Comparison of ENCODE assay signal across 18 mouse cellular contexts in the genomic region with DNA sequence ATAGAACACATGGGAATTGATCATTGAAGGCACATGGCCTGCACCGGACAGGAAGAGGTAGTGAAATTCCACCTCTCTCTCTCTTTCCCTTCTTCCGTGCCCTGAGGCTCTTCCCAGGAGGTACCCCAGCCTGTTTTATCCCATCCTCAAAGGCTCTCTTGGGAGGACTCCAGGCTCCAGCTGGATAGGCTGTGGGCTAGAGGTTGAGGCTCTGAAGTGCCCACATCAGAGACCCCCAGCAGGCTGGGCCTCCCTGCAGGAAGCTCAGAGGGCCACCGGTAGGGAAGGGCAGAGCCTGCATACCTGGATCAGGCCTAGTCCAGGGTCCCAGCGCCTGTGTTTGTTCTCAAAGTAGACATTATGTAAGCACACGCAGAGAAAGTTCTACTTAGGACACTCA. TPM values are rescaled to one million over a fixed set of nuclear protein-coding genes. Genes with fewer than 3 reads are reported as not detected.
DNase-seq lines count a peak whose midpoint lies in the region; ATAC-seq lines count a peak whose summit lies in the region.
"Had no signal": no experiment of that assay in that cellular context is flagged by ENCODE, and none has a peak within 500 bp of the region (broad histone marks: within the 10 kb centered on the region; RNA-seq: fewer than 3 reads in every experiment).

No protein-coding gene starts in this region.

- DNase-seq in heart, adult 11 months, result peak; percentile 97
- DNase-seq in kidney, postnatal 4 days, result peak; percentile 23 to 25
- no peak for DNase-seq in kidney, adult 9 months
- DNase-seq in lung, postnatal 10 days, result peak; percentile 36
- DNase-seq in thymus, postnatal 14 days, result no peak
- DNase-seq in frontal cortex, postnatal 25 days (ENCODE audit: low spot score in 2 of 2), result no peak
- DNase-seq: adrenal gland, postnatal 25 days; cerebellum, adult 2 months; embryo, embryonic 11 days; liver, postnatal 0 days; right cerebral cortex, postnatal 14 days had no signal

- H3K4me2 ChIP-seq in heart, embryonic 11.5 days, result no peak overlapping the region
- no peak overlapping the region for H3K4me2 ChIP-seq in heart, embryonic 16.5 days (ENCODE audit: low read depth, low read length)
- H3K4me2 ChIP-seq: midbrain, embryonic 15.5 days; neural tube, embryonic 13.5 days had no signal

- H3K4me1 ChIP-seq in heart, embryonic 11.5 days (ENCODE audit: control insufficient read depth, insufficient read depth, low read length), result peaks cover 11% of the 10 kb centered on the region; the same call in 1 of the 2 replicates
- H3K4me1 ChIP-seq in heart, embryonic 16.5 days (ENCODE audit: control insufficient read depth, insufficient read depth, low read length), result peaks cover 10% of the 10 kb centered on the region

- H3K4me3 ChIP-seq in heart, embryonic 11.5 days (ENCODE audit: low read depth, low read length), result no peak overlapping the region
- H3K4me3 ChIP-seq in heart, embryonic 16.5 days (ENCODE audit: low read length), result no peak overlapping the region
- H3K4me3 ChIP-seq: forebrain, embryonic 10.5 days; left cerebral cortex, adult 2 months; midbrain, embryonic 15.5 days; neural tube, embryonic 13.5 days had no signal

- H3K36me3 ChIP-seq in heart, embryonic 11.5 days (ENCODE audit: control insufficient read depth, insufficient read depth, low read length), result no peaks in the 10 kb centered on the region
- no peaks in the 10 kb centered on the region for H3K36me3 ChIP-seq in heart, embryonic 16.5 days (ENCODE audit: control insufficient read depth, insufficient read depth)
- H3K36me3 ChIP-seq: forebrain, embryonic 10.5 days; midbrain, embryonic 15.5 days; neural tube, embryonic 13.5 days had no signal

- WGBS in heart, embryonic 11.5 days (ENCODE audit: insufficient replicate concordance), result 50% methylated on average over 5 of the region's 5 CpGs
- 59% methylated on average over 5 of the region's 5 CpGs for WGBS in heart, embryonic 16.5 days

- no peak overlapping the region for H3K9ac ChIP-seq in heart, embryonic 11.5 days (ENCODE audit: low read depth, low read length)
- H3K9ac ChIP-seq in heart, embryonic 16.5 days (ENCODE audit: low read length), result no peak overlapping the region
- H3K9ac ChIP-seq: liver, postnatal 0 days; midbrain, embryonic 15.5 days; neural tube, embryonic 13.5 days had no signal

- H3K27ac ChIP-seq in heart, embryonic 11.5 days (ENCODE audit: low read depth, low read length), result no peak overlapping the region
- 0 out of 2 replicates have a peak overlapping the region, but pooled peaks have one; percentile 3 for H3K27ac ChIP-seq in heart, embryonic 16.5 days (ENCODE audit: low read length)
- H3K27ac ChIP-seq: left cerebral cortex, adult 2 months; midbrain, embryonic 15.5 days; neural tube, embryonic 13.5 days had no signal

- H3K27me3 ChIP-seq in heart, embryonic 11.5 days (ENCODE audit: control insufficient read depth, insufficient read depth, low read length), result no peaks in the 10 kb centered on the region
- H3K27me3 ChIP-seq in heart, embryonic 16.5 days (ENCODE audit: control insufficient read depth, insufficient read depth, low read length), result no peaks in the 10 kb centered on the region
- H3K27me3 ChIP-seq: midbrain, embryonic 15.5 days; neural tube, embryonic 13.5 days had no signal

- ATAC-seq in heart, embryonic 11.5 days (replicated peaks; ENCODE audit: insufficient number of reproducible peaks, low FRiP score, low TSS enrichment), result no peak
- ATAC-seq in heart, embryonic 16.5 days (replicated peaks; ENCODE audit: extremely low read depth, insufficient read depth, low FRiP score), result no peak
- ATAC-seq: liver, postnatal 0 days; midbrain, embryonic 15.5 days had no signal

- no peaks in the 10 kb centered on the region for H3K9me3 ChIP-seq in heart, embryonic 11.5 days (replicated peaks; ENCODE audit: control insufficient read depth, low read length)
- H3K9me3 ChIP-seq in heart, embryonic 16.5 days (replicated peaks; ENCODE audit: control insufficient read depth, low read length), result no peaks in the 10 kb centered on the region
- H3K9me3 ChIP-seq: forebrain, embryonic 10.5 days; midbrain, embryonic 15.5 days; neural tube, embryonic 13.5 days had no signal

RNA-seq across cellular contexts. Expression of a gene that starts 19.5 kb away (rescaled TPM):
- 26.9 and 30.1 TPM in 2 replicates for polyA plus RNA-seq in heart, embryonic 11.5 days (2014; fragmentation: Nextera tagmentation; extraction: Ambion mirVana)
- 45.4 and 47.6 TPM in 2 replicates for polyA plus RNA-seq in heart, embryonic 16.5 days (2015; fragmentation: Nextera tagmentation; extraction: Ambion mirVana)

RNA-seq across cellular contexts. Expression of a gene that starts 23.4 kb away (rescaled TPM):
- polyA plus RNA-seq in heart, embryonic 11.5 days (2014; fragmentation: Nextera tagmentation; extraction: Ambion mirVana), result 256 TPM in 2 replicates
- 218 and 242 TPM in 2 replicates for polyA plus RNA-seq in heart, embryonic 16.5 days (2015; fragmentation: Nextera tagmentation; extraction: Ambion mirVana)

RNA-seq across cellular contexts. Expression of a gene that starts 39.9 kb away (rescaled TPM):
- not detected in 2 replicates for polyA plus RNA-seq in heart, embryonic 11.5 days (2014; fragmentation: Nextera tagmentation; extraction: Ambion mirVana)
- 0.33 TPM in 1 of 2 replicates, not detected in the other for polyA plus RNA-seq in heart, embryonic 16.5 days (2015; fragmentation: Nextera tagmentation; extraction: Ambion mirVana)
- polyA plus RNA-seq: cerebellum, adult 2 months; forebrain, embryonic 10.5 days; intestine, embryonic 14.5 days; liver, postnatal 0 days; neural tube, embryonic 13.5 days had no signal

RNA-seq across cellular contexts. Expression of a gene that starts 54.1 kb away (rescaled TPM):
- polyA plus RNA-seq in heart, embryonic 11.5 days (2014; fragmentation: Nextera tagmentation; extraction: Ambion mirVana), result 81.4 and 86.8 TPM in 2 replicates
- polyA plus RNA-seq in heart, embryonic 16.5 days (2015; fragmentation: Nextera tagmentation; extraction: Ambion mirVana), result 88.8 and 92.5 TPM in 2 replicates

RNA-seq across cellular contexts. Expression of a gene that starts 54.9 kb away (rescaled TPM):
- 25.6 and 27.7 TPM in 2 replicates for polyA plus RNA-seq in heart, embryonic 11.5 days (2014; fragmentation: Nextera tagmentation; extraction: Ambion mirVana)
- polyA plus RNA-seq in heart, embryonic 16.5 days (2015; fragmentation: Nextera tagmentation; extraction: Ambion mirVana), result 33.0 and 33.9 TPM in 2 replicates

Comparison
In these comparisons a context has a peak if more than half of its experiments do, and no peak if none do; other contexts are left out.
1. DNase-seq: peak in heart, adult 11 months (single experiment), kidney, postnatal 4 days (2 of 2) and lung, postnatal 10 days (single experiment); none in kidney, adult 9 months (single experiment), thymus, postnatal 14 days (single experiment) and frontal cortex, postnatal 25 days (0 of 2).